Comparison of ENCODE assay signal across 8 mouse cellular contexts in the genomic region with DNA sequence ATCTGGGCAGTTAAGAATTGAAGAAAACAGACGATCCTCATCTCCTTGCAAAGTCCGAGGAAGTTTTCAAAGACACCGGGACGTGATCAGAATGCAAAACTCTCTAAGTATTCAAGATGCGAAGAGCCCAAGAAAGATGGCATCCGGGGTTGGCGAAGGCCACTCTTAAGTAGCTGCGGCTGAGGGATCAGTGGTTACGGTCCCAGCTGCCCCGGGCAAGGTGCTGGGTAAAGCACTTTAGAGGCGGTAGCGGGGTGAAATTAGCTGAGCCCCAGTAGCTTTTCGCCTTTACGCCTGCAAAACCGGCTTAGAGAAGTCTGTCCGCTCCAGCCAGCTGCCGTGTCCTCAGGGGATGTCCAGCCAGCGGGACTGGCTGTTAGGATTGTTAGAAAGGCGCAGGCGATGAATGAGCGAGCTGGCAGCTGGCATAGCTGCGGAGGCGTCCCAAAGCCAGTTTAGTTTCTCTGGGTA. TPM values are rescaled to one million over a fixed set of nuclear protein-coding genes. Genes with fewer than 3 reads are reported as not detected.
DNase-seq lines count a peak whose midpoint lies in the region; ATAC-seq and TF ChIP-seq lines count a peak whose summit lies in the region.

No protein-coding gene starts in this region.

- peak; percentile 54 for DNase-seq in gastrocnemius, adult 2 months
- no peak for DNase-seq in gastrocnemius, adult 18-20 months (ENCODE audit: low spot score)
- peak; percentile 62 for DNase-seq in kidney, postnatal 0 days (ENCODE audit: low spot score)
- DNase-seq in liver, embryonic 11.5 days (ENCODE audit: low spot score) = peak; percentile 46
- DNase-seq in neural tube, embryonic 11.5 days (ENCODE audit: low spot score) = peak; percentile 77
- no peak for DNase-seq in thymus, postnatal 25 days

- H3K4me3 ChIP-seq in gastrocnemius, adult 2 months = peak overlapping the region; percentile 87
- H3K4me3 ChIP-seq in embryonic facial prominence, embryonic 13.5 days = peak overlapping the region; percentile 64
- peak overlapping the region; percentile 59 to 69 for H3K4me3 ChIP-seq in heart, embryonic 14.5 days (ENCODE audit: control insufficient read depth in 1 of 2, insufficient read depth in 1 of 2, low read depth in 1 of 2, low read length in 2 of 2)
- H3K4me3 ChIP-seq in kidney, postnatal 0 days (replicated peaks; ENCODE audit: low read depth, low read length) = peak overlapping the region; percentile 57
- peak overlapping the region; percentile 54 for H3K4me3 ChIP-seq in liver, embryonic 11.5 days (ENCODE audit: low read depth, low read length)
- peak overlapping the region; percentile 58 for H3K4me3 ChIP-seq in neural tube, embryonic 11.5 days (ENCODE audit: low read depth, low read length)

- H3K27ac ChIP-seq in gastrocnemius, adult 2 months = peak overlapping the region; percentile 90
- no peak overlapping the region for H3K27ac ChIP-seq in embryonic facial prominence, embryonic 13.5 days
- H3K27ac ChIP-seq in heart, embryonic 14.5 days (replicated peaks in 1 of 2; ENCODE audit: control insufficient read depth in 1 of 2, insufficient read depth in 1 of 2, low read depth in 2 of 2, low read length in 2 of 2) = 0 out of 4 replicates have a peak overlapping the region, but pooled peaks of 1 of the 2 experiments have one; percentile 12
- no peak overlapping the region for H3K27ac ChIP-seq in kidney, postnatal 0 days
- H3K27ac ChIP-seq in liver, embryonic 11.5 days (ENCODE audit: low read depth, low read length) = no peak overlapping the region
- H3K27ac ChIP-seq in neural tube, embryonic 11.5 days (ENCODE audit: low read depth, low read length) = peak overlapping the region; percentile 92

- no peak for TF ChIP-seq CTCF in gastrocnemius, adult 2 months (IDR thresholded peaks at IDR 0.05)
- no peak for TF ChIP-seq CTCF in kidney, postnatal 0 days (IDR thresholded peaks at IDR 0.05; ENCODE audit: low read depth)

- no peaks in the 10 kb centered on the region for H3K36me3 ChIP-seq in embryonic facial prominence, embryonic 13.5 days
- no peaks in the 10 kb centered on the region for H3K36me3 ChIP-seq in heart, embryonic 14.5 days (ENCODE audit: control insufficient read depth, insufficient read depth, low read length)
- H3K36me3 ChIP-seq in kidney, postnatal 0 days (ENCODE audit: insufficient read depth, low read length) = no peaks in the 10 kb centered on the region
- no peaks in the 10 kb centered on the region for H3K36me3 ChIP-seq in liver, embryonic 11.5 days (ENCODE audit: control insufficient read depth, insufficient read depth, low read length)
- no peaks in the 10 kb centered on the region for H3K36me3 ChIP-seq in neural tube, embryonic 11.5 days (ENCODE audit: control insufficient read depth, insufficient read depth, low read length)

- H3K4me2 ChIP-seq in embryonic facial prominence, embryonic 13.5 days = peak overlapping the region; percentile 96
- H3K4me2 ChIP-seq in heart, embryonic 14.5 days (ENCODE audit: low read length) = peak overlapping the region; percentile 99
- peak overlapping the region; percentile 99 for H3K4me2 ChIP-seq in kidney, postnatal 0 days (ENCODE audit: low read length)
- peak overlapping the region; percentile 91 for H3K4me2 ChIP-seq in liver, embryonic 11.5 days
- peak overlapping the region; percentile 77 for H3K4me2 ChIP-seq in neural tube, embryonic 11.5 days (ENCODE audit: low read depth)

- under 1% methylated on average over 23 of the region's 23 CpGs for WGBS in embryonic facial prominence, embryonic 13.5 days
- under 1% methylated on average over 23 of the region's 23 CpGs for WGBS in heart, embryonic 14.5 days
- 1% methylated on average over 23 of the region's 23 CpGs for WGBS in kidney, postnatal 0 days
- 4% methylated on average over 23 of the region's 23 CpGs for WGBS in liver, embryonic 11.5 days
- WGBS in neural tube, embryonic 11.5 days = under 1% methylated on average over 23 of the region's 23 CpGs

- peaks cover 8% of the 10 kb centered on the region; the same call in 1 of the 2 replicates for H3K4me1 ChIP-seq in embryonic facial prominence, embryonic 13.5 days
- 0 out of 4 replicates have a peak, but pooled peaks cover 0 to 6% of the 10 kb centered on the region in 2 experiments for H3K4me1 ChIP-seq in heart, embryonic 14.5 days (ENCODE audit: control insufficient read depth in 2 of 2, insufficient read depth in 2 of 2, low read length in 2 of 2)
- H3K4me1 ChIP-seq in kidney, postnatal 0 days (replicated peaks; ENCODE audit: insufficient read depth, low read length) = peaks cover 10% of the 10 kb centered on the region; the same call in 1 of the 2 replicates
- no peaks in the 10 kb centered on the region for H3K4me1 ChIP-seq in liver, embryonic 11.5 days (replicated peaks; ENCODE audit: control insufficient read depth, insufficient read depth, low read length)
- H3K4me1 ChIP-seq in neural tube, embryonic 11.5 days (ENCODE audit: control insufficient read depth, insufficient read depth, low read length) = no peaks in the 10 kb centered on the region

- intact Hi-C loops in gastrocnemius, adult 2 months (cut with DNase I) = loop anchor here (5.0 kb wide), 2 partner anchors 37 to 38 kb away; partner anchors contain the start of gene Mrpl39

- peaks cover 29% of the 10 kb centered on the region for H3K27me3 ChIP-seq in embryonic facial prominence, embryonic 13.5 days
- H3K27me3 ChIP-seq in heart, embryonic 14.5 days (ENCODE audit: control insufficient read depth, insufficient read depth, low read length) = no peaks in the 10 kb centered on the region; the same call in 1 of the 2 replicates
- no peaks in the 10 kb centered on the region for H3K27me3 ChIP-seq in kidney, postnatal 0 days (ENCODE audit: insufficient read depth, low read length)
- peaks cover 37% of the 10 kb centered on the region for H3K27me3 ChIP-seq in liver, embryonic 11.5 days (replicated peaks; ENCODE audit: control insufficient read depth, insufficient read depth, low read length)
- no peaks in the 10 kb centered on the region for H3K27me3 ChIP-seq in neural tube, embryonic 11.5 days (ENCODE audit: control insufficient read depth, insufficient read depth, low read length)

- 0 out of 2 replicates have a peak, but pooled peaks cover 5% of the 10 kb centered on the region for H3K9me3 ChIP-seq in embryonic facial prominence, embryonic 13.5 days
- no peaks in the 10 kb centered on the region for H3K9me3 ChIP-seq in heart, embryonic 14.5 days (ENCODE audit: control insufficient read depth, low read length)
- no peaks in the 10 kb centered on the region for H3K9me3 ChIP-seq in kidney, postnatal 0 days (replicated peaks; ENCODE audit: low read length)
- H3K9me3 ChIP-seq in liver, embryonic 11.5 days (ENCODE audit: control insufficient read depth, low read length) = no peaks in the 10 kb centered on the region
- no peaks in the 10 kb centered on the region for H3K9me3 ChIP-seq in neural tube, embryonic 11.5 days (ENCODE audit: control insufficient read depth, low read length)

- peak overlapping the region; percentile 70 for H3K9ac ChIP-seq in embryonic facial prominence, embryonic 13.5 days
- peak overlapping the region; percentile 74 for H3K9ac ChIP-seq in heart, embryonic 14.5 days (ENCODE audit: low read length)
- peak overlapping the region; percentile 59; the same call in 1 of the 2 replicates for H3K9ac ChIP-seq in kidney, postnatal 0 days (ENCODE audit: low read depth, low read length)
- H3K9ac ChIP-seq in liver, embryonic 11.5 days (ENCODE audit: low read depth, low read length) = no peak overlapping the region; the same call in 1 of the 2 replicates
- H3K9ac ChIP-seq in neural tube, embryonic 11.5 days (ENCODE audit: low read length) = peak overlapping the region; percentile 92

- ATAC-seq in embryonic facial prominence, embryonic 13.5 days (ENCODE audit: insufficient number of reproducible peaks, insufficient read depth, low FRiP score, low TSS enrichment, low read depth) = no peak
- no peak for ATAC-seq in heart, embryonic 14.5 days (ENCODE audit: insufficient number of reproducible peaks, insufficient read depth, low FRiP score, low read depth)
- no peak for ATAC-seq in kidney, postnatal 0 days (replicated peaks; ENCODE audit: low FRiP score, low read depth)
- no peak for ATAC-seq in liver, embryonic 11.5 days (replicated peaks; ENCODE audit: low FRiP score)
- peak; percentile 22 for ATAC-seq in neural tube, embryonic 11.5 days (ENCODE audit: insufficient read depth, low FRiP score, low TSS enrichment)

RNA-seq across cellular contexts. Expression of gene Jam2, which starts 0.9 kb away (rescaled TPM):
- 10 to 100 TPM; 13.6 to 24.9 TPM for total RNA-seq in gastrocnemius, adult 2 months (2021)
- 10 to 100 TPM; 12.2 to 19.0 TPM for total RNA-seq in gastrocnemius, adult 18-20 months (2021)
- polyA plus RNA-seq in embryonic facial prominence, embryonic 13.5 days (2015; fragmentation: Nextera tagmentation; extraction: Ambion mirVana) = 4.7 and 6.5 TPM in 2 replicates
- polyA plus RNA-seq in heart, embryonic 14.5 days (2014; fragmentation: Nextera tagmentation; extraction: Ambion mirVana) = 10.3 and 10.8 TPM in 2 replicates
- polyA plus RNA-seq in kidney, postnatal 0 days (2015; fragmentation: Nextera tagmentation; extraction: Ambion mirVana) = 7.1 and 8.3 TPM in 2 replicates
- 1.4 and 1.7 TPM in 2 replicates for polyA plus RNA-seq in liver, embryonic 11.5 days (2014; fragmentation: Nextera tagmentation; extraction: Ambion mirVana)
- 63.5 and 66.0 TPM in 2 replicates for polyA plus RNA-seq in neural tube, embryonic 11.5 days (2014; fragmentation: Nextera tagmentation; extraction: Ambion mirVana)

RNA-seq across cellular contexts. Expression of gene Mrpl39, which starts 39.3 kb away (rescaled TPM):
- total RNA-seq in gastrocnemius, adult 2 months (2021) = 10 to 100 TPM; 13.4 to 19.5 TPM
- total RNA-seq in gastrocnemius, adult 18-20 months (2021) = 10 to 100 TPM; 13.8 to 15.1 TPM
- polyA plus RNA-seq in embryonic facial prominence, embryonic 13.5 days (2015; fragmentation: Nextera tagmentation; extraction: Ambion mirVana) = 46.0 and 46.7 TPM in 2 replicates
- polyA plus RNA-seq in heart, embryonic 14.5 days (2014; fragmentation: Nextera tagmentation; extraction: Ambion mirVana) = 52.3 and 54.5 TPM in 2 replicates
- polyA plus RNA-seq in kidney, postnatal 0 days (2015; fragmentation: Nextera tagmentation; extraction: Ambion mirVana) = 45.5 and 46.3 TPM in 2 replicates
- 49.3 and 50.3 TPM in 2 replicates for polyA plus RNA-seq in liver, embryonic 11.5 days (2014; fragmentation: Nextera tagmentation; extraction: Ambion mirVana)
- polyA plus RNA-seq in neural tube, embryonic 11.5 days (2014; fragmentation: Nextera tagmentation; extraction: Ambion mirVana) = 51.7 and 52.7 TPM in 2 replicates

RNA-seq across cellular contexts. Expression of gene Gabpa, which starts 59.9 kb away (rescaled TPM):
- total RNA-seq in gastrocnemius, adult 2 months (2021) = 10 to 100 TPM; 23.6 to 34.1 TPM
- total RNA-seq in gastrocnemius, adult 18-20 months (2021) = 10 to 100 TPM; 25.5 to 30.0 TPM
- 32.1 and 36.6 TPM in 2 replicates for polyA plus RNA-seq in embryonic facial prominence, embryonic 13.5 days (2015; fragmentation: Nextera tagmentation; extraction: Ambion mirVana)
- 37.2 and 38.6 TPM in 2 replicates for polyA plus RNA-seq in heart, embryonic 14.5 days (2014; fragmentation: Nextera tagmentation; extraction: Ambion mirVana)
- 24.6 and 26.2 TPM in 2 replicates for polyA plus RNA-seq in kidney, postnatal 0 days (2015; fragmentation: Nextera tagmentation; extraction: Ambion mirVana)
- polyA plus RNA-seq in liver, embryonic 11.5 days (2014; fragmentation: Nextera tagmentation; extraction: Ambion mirVana) = 37.5 and 40.9 TPM in 2 replicates
- 40.8 and 43.1 TPM in 2 replicates for polyA plus RNA-seq in neural tube, embryonic 11.5 days (2014; fragmentation: Nextera tagmentation; extraction: Ambion mirVana)

Comparison
In these comparisons a context has a peak if more than half of its experiments do, and no peak if none do; other contexts are left out.
1. DNase-seq: peak in gastrocnemius, adult 2 months (single experiment), kidney, postnatal 0 days (single experiment), liver, embryonic 11.5 days (single experiment) and neural tube, embryonic 11.5 days (single experiment); none in gastrocnemius, adult 18-20 months (single experiment) and thymus, postnatal 25 days (single experiment).
2. H3K27ac ChIP-seq: peak in gastrocnemius, adult 2 months (single experiment) and neural tube, embryonic 11.5 days (single experiment); none in embryonic facial prominence, embryonic 13.5 days (single experiment), kidney, postnatal 0 days (single experiment) and liver, embryonic 11.5 days (single experiment).
3. Peak in every context shown above with its lines, with median percentiles within 50 percentile points of each other: H3K4me3 ChIP-seq and H3K4me2 ChIP-seq.